Mouse (Mus musculus): ENCODE data around the gene Wdr93. TPM values are rescaled to one million over a fixed set of nuclear protein-coding genes. Genes with fewer than 3 reads are reported as not detected.

The Wdr93 gene
- total and polyA plus RNA-seq, 3 experiments = 0.75 to 1.3 (median 1.2) TPM

DNA sequence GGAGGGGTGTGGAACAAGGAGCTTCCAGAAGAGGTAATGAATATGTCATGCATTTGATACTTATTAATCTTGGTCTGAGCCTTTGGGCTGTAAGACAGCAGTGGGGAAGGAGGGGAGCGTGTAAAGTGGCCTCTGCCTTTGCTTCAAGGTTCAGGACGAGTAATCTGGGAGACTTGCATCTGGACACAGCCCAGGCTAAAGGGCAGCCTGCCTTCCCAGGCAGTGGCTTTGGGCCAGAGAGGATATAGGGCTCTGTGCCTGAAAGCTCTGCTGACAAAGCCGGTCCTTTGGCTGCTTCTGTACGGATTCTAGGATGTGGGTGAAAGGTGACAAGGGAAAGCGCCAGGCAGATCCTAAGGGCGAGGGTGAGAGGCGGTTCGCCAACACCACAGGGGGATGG is 8.4 kb upstream of the Wdr93 start:
- no peak for TF ChIP-seq ETS1 (conservative IDR thresholded peaks at IDR 0.05; ENCODE audit: low read depth, low read length)
- no peak for TF ChIP-seq ZMIZ1 (IDR thresholded peaks at IDR 0.05; ENCODE audit: low read depth, low read length)
- no peak for TF ChIP-seq KAT2A (IDR thresholded peaks at IDR 0.05; ENCODE audit: insufficient replicate concordance, low read length)
- TF ChIP-seq ZKSCAN1 (IDR thresholded peaks at IDR 0.05; ENCODE audit: borderline replicate concordance, low read depth, low read length) = no peak
- no peak for TF ChIP-seq EP300 (IDR thresholded peaks at IDR 0.05; ENCODE audit: low read length)

DNA sequence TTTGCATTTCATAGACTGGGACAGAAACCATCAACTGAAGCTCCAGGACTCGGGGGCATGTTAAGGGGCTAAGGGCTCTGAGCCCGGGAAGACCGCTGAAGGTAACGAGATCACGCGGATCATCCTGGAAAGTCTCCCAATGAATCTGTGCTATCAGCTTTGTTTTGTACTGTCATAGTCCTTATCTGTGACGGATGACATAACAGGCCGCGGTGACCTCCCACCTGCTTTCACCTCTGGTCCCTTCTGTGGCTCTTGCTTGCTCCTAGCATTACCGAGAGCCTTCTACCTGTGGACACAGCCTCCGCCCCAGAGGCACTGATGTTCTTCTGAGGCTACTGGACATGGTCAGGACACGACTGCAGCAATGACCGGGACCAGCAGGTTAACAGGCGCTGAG is 6.5 kb upstream of the Wdr93 start:
- Histone ChIP-seq H3K36me3 (replicated peaks in 1 of 2; ENCODE audit: control insufficient read depth in 1 of 2, insufficient read depth in 1 of 2, low read length in 1 of 2) (peaks cover 12 to 50% of the 10 kb centered on the region in 2 experiments), H3K79me2 (replicated peaks; ENCODE audit: control insufficient read depth, extremely low read depth, insufficient read depth, poor library complexity, severe bottlenecking) (no peaks in the 10 kb centered on the region), H3K4me1 (ENCODE audit: control insufficient read depth in 1 of 2, insufficient read depth in 2 of 2) (no peaks in the 10 kb centered on the region), H3K9ac (ENCODE audit: insufficient read depth, low read depth) (no peak overlapping the region), H3K9me3 (replicated peaks; ENCODE audit: low read length) (no peaks in the 10 kb centered on the region), H3K27me3 (replicated peaks) (peaks cover 2% of the 10 kb centered on the region), H3K4me3 (replicated peaks in 1 of 3; ENCODE audit: low read depth in 2 of 3, low read length in 2 of 3, poor library complexity in 1 of 3) (no peak overlapping the region), H3K4me2 (ENCODE audit: insufficient read depth, low read depth, poor library complexity, severe bottlenecking) (no peak overlapping the region), H3K27ac (ENCODE audit: insufficient read depth, low read depth) (no peak overlapping the region)
- dilution Hi-C loops (cut with MboI; ENCODE audit: extremely low pct_ligation_motif_present, extremely low pct_unique_long_range_greater_than_20kb, low sequenced_read_pairs) (no loop called here), in situ Hi-C loops (cut with MboI; ENCODE audit: low pct_ligation_motif_present, low pct_unique_long_range_greater_than_20kb, low sequenced_read_pairs) (no loop called here)
- DNase-seq (ENCODE audit: extremely low read depth) = no peak
- TF ChIP-seq E2F4 (IDR thresholded peaks at IDR 0.05; ENCODE audit: insufficient replicate concordance, low read depth, low read length) (no peak), USF1 (IDR thresholded peaks at IDR 0.05; ENCODE audit: low read depth, low read length) (no peak), CTCF (conservative IDR thresholded peaks at IDR 0.05 in 1 of 2, IDR thresholded peaks at IDR 0.05 in 1 of 2; ENCODE audit: low read depth in 2 of 2, low read length in 2 of 2) (no peak), MXI1 (IDR thresholded peaks at IDR 0.05; ENCODE audit: low read depth, low read length) (no peak), NELFE (IDR thresholded peaks at IDR 0.05; ENCODE audit: low read depth, low read length) (no peak), NRF1 (IDR thresholded peaks at IDR 0.05; ENCODE audit: low read depth, low read length) (no peak), TBP (conservative IDR thresholded peaks at IDR 0.05; ENCODE audit: low read depth, low read length) (no peak), MAFK (IDR thresholded peaks at IDR 0.05; ENCODE audit: insufficient replicate concordance, low read length) (no peak), USF2 (conservative IDR thresholded peaks at IDR 0.05; ENCODE audit: low read depth, low read length) (no peak), TCF12 (IDR thresholded peaks at IDR 0.05; ENCODE audit: low read depth, low read length) (no peak), ZNF384 (IDR thresholded peaks at IDR 0.05; ENCODE audit: low read depth, low read length) (no peak), RCOR1 (conservative IDR thresholded peaks at IDR 0.05; ENCODE audit: low read depth, low read length) (no peak)

More for the DNA sequence above, 8.4 kb upstream of the Wdr93 start:
- H3K9me3 ChIP-seq (replicated peaks; ENCODE audit: low read length) = no peaks in the 10 kb centered on the region
- H3K27ac ChIP-seq (ENCODE audit: insufficient read depth, low read depth) = no peak overlapping the region
- no peak overlapping the region for H3K9ac ChIP-seq (ENCODE audit: insufficient read depth, low read depth)
- DNase-seq (ENCODE audit: extremely low read depth) = no peak
- in situ Hi-C loops (cut with MboI; ENCODE audit: low pct_ligation_motif_present, low pct_unique_long_range_greater_than_20kb, low sequenced_read_pairs) (no loop called here), dilution Hi-C loops (cut with MboI; ENCODE audit: extremely low pct_ligation_motif_present, extremely low pct_unique_long_range_greater_than_20kb, low sequenced_read_pairs) (no loop called here)
- peaks cover under 1 to 2% of the 10 kb centered on the region in 2 experiments; a peak in 1 of 4 replicates for H3K4me1 ChIP-seq (ENCODE audit: control insufficient read depth in 1 of 2, insufficient read depth in 2 of 2)
- no peaks in the 10 kb centered on the region for H3K79me2 ChIP-seq (replicated peaks; ENCODE audit: control insufficient read depth, extremely low read depth, insufficient read depth, poor library complexity, severe bottlenecking)
- H3K27me3 ChIP-seq (replicated peaks) = peaks cover 4% of the 10 kb centered on the region
- no peak overlapping the region for H3K4me2 ChIP-seq (ENCODE audit: insufficient read depth, low read depth, poor library complexity, severe bottlenecking)
- H3K4me3 ChIP-seq (replicated peaks in 1 of 3; ENCODE audit: low read depth in 2 of 3, low read length in 2 of 3, poor library complexity in 1 of 3) = no peak overlapping the region
- H3K36me3 ChIP-seq (replicated peaks in 1 of 2; ENCODE audit: control insufficient read depth in 1 of 2, insufficient read depth in 1 of 2, low read length in 1 of 2) = peaks cover 10 to 45% of the 10 kb centered on the region in 2 experiments
